Mouse (Mus musculus): ENCODE measurements around the gene Ppy. TPM values are rescaled to one million over a fixed set of nuclear protein-coding genes. Genes with fewer than 3 reads are reported as not detected.

The Ppy gene
- total RNA-seq, 2 experiments from 2014 or later = 7.4 TPM; not detected in 1

Other genes with a start within 250 kb of the Ppy start
- 1 to 10 TPM; 7.1 to 7.8 TPM for gene Meox1, start 206.9 kb downstream of the Ppy start, total RNA-seq (2021)
- under 1 TPM; 0.20 to 0.25 TPM for gene Sost, start 134.3 kb downstream of the Ppy start, total RNA-seq (2021)
- not detected for gene Cfap97d1, start 117.0 kb downstream of the Ppy start, total RNA-seq (2021)
- gene Dusp3, start 114.3 kb downstream of the Ppy start, total RNA-seq (2021) = 10 to 100 TPM; 62.2 to 71.6 TPM
- 10 to 100 TPM; 19.2 to 24.4 TPM for gene Mpp3, start 72.9 kb downstream of the Ppy start, total RNA-seq (2021)
- 10 to 100 TPM; 10.7 to 15.6 TPM for gene Cd300lg, start 59.8 kb downstream of the Ppy start, total RNA-seq (2021)
- gene Mpp2, start 12.8 kb downstream of the Ppy start, total RNA-seq (2021) = 10 to 100 TPM in 1 of 2 experiments, 1 to 10 TPM in 1; 8.8 to 11.5 TPM
- 10 to 100 TPM in 1 of 2 experiments, not detected in 1; 25.9 TPM for gene Pyy, start 6.5 kb upstream of the Ppy start, total RNA-seq (2021)
- 1 to 10 TPM; 1.3 to 3.1 TPM for gene Nags, start 44.2 kb upstream of the Ppy start, total RNA-seq (2021)
- gene Tmem101, start 55.1 kb upstream of the Ppy start, total RNA-seq (2021) = 10 to 100 TPM; 21.8 to 22.5 TPM
- 10 to 100 TPM; 83.5 to 83.6 TPM for gene Lsm12, start 84.0 kb upstream of the Ppy start, total RNA-seq (2021)
- gene G6pc3, start 88.3 kb upstream of the Ppy start, total RNA-seq (2021) = 10 to 100 TPM; 86.3 to 93.3 TPM
- gene Hdac5, start 128.8 kb upstream of the Ppy start, total RNA-seq (2021) = 100 to 1,000 TPM; 123 to 125 TPM
- gene BC030867, start 147.6 kb upstream of the Ppy start, total RNA-seq (2021) = 1 to 10 TPM; 4.8 to 6.0 TPM
- under 1 TPM; 0.53 to 0.79 TPM for gene Asb16, start 167.4 kb upstream of the Ppy start, total RNA-seq (2021)
- gene Tmub2, start 183.6 kb upstream of the Ppy start, total RNA-seq (2021) = 10 to 100 TPM; 56.5 to 58.3 TPM
- gene Atxn7l3, start 195.3 kb upstream of the Ppy start, total RNA-seq (2021) = 10 to 100 TPM; 58.3 to 58.7 TPM
- gene Ubtf, start 218.4 kb upstream of the Ppy start, total RNA-seq (2021) = 100 to 1,000 TPM; 136 to 152 TPM

Data from adrenal gland, postnatal 4 days (tissue).